Mouse (Mus musculus) spleen, postnatal 14 days (tissue): ENCODE measurements around the gene Eps15.

ENCODE experiments used
- DNase-seq, 2 experiments: peaks; one replicate each; pipeline ENCODE4 v3.0.0; 2021 to 2022; ENCODE audit warnings: low spot score in 2 of 2

The Eps15 gene

GRCm38 (mm10) chr4:109279689-109280458 lies at the start of gene Eps15:
TSS of gene Eps15 (plus strand) at chr4:109280268.
- DNase-seq, result peak; percentile 89 to 95

DNA sequence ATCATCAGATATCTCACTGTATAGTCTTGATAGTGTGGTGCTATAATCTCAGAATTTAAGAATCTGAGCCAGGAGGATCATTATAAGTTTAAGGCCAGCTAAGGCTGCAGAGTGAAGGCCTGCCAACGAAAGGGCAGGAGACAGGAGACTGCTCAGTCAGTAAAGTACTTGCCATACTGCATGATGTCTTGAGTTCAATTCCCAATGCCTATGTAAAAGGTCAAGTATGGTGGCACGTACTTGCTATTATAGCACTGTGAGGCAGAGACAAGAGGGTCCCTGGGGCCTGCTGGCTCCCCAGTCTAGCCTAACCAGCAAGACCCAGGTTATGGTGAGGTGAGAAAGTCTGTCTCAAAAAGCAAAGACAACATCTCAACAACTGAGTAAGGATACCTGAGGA lies 45.9 kb upstream of the Eps15 start, which contains the start of gene Calr4:
Gene Calr4 (plus strand): TSS at position 301 of the 400 bp plus-strand sequence.
- no peak for DNase-seq

GRCm38 (mm10) chr4:109234806-109235350 lies 45.2 kb upstream of the Eps15 start:
- no peak for DNase-seq

GRCm38 (mm10) chr4:109236186-109236879 lies 43.7 kb upstream of the Eps15 start:
- DNase-seq, result no peak

GRCm38 (mm10) chr4:109238428-109239268 lies 41.4 kb upstream of the Eps15 start:
- DNase-seq, result no peak

GRCm38 (mm10) chr4:109241221-109241620 lies 38.8 kb upstream of the Eps15 start:
- DNase-seq, result no peak

DNA sequence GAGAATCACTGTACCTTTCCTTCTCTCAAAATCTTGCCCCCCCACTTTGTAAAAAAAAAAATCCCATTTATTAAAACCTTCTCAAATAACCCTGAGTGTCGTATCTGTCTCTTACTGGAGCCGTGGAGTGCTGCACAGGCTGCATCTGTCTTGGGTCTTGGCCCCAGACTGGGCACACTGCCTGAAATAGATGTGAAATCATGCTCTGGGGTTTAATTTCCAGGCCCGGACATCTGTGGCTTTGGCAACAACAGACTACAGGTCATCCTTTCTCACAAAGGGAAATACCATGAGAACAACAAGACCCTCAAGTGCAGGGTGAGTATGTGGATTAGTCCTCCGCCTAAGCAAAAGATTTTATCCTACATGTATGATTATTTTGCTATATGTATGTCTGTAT lies 38.1 kb upstream of the Eps15 start:
- DNase-seq, result no peak

DNA sequence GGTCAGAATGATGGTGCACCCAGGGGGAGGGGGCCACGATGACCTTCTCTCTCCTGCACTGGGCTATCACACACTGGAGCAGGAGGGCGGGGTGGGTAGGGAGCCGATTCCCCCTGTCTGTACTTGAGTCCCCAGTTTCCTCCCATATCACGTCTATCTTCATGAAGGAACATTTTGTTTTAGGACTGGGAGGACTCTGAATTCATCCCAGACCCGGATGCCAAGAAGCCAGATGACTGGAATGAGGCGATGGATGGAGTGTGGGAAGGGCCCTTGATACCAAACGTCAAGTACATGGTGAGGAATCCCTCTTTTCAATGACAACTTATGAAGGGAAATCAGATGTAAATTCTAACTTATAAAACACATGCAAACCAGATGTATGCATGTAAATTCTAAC lies 35.6 kb upstream of the Eps15 start:
- no peak for DNase-seq

GRCm38 (mm10) chr4:109245016-109245620 lies 35.0 kb upstream of the Eps15 start:
- no peak for DNase-seq

GRCm38 (mm10) chr4:109251605-109252004 lies 28.5 kb upstream of the Eps15 start:
- peak; percentile 13 to 28 for DNase-seq

- DNase-seq, result no peak
Observed at GRCm38 (mm10) chr4:109252199-109252598, 27.9 kb upstream of the Eps15 start.

DNA sequence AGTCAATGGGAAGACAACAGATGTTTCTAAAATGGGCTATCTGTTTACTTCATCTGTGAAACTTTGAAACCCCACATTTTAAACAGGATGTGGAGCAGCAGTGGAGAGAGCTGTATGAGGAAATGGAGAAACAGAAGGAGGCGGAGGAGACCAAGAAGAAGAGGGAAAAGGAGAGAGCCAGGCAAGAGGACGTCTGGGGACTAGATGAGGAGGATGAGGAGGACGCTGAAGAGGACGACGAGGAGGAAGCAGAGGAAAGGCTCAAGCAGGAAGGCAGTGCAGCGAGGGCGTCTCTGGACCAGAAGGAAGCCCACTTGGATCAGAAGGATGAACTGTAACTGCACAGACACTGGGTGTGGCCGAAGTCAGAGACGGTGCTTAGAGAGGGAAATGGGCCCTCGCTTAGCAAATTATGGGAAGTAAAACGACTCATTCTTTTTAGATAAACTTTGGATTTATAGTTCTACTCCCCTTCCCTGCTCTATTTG lies 26.4 kb upstream of the Eps15 start:
- DNase-seq, result no peak

- DNase-seq, result no peak
Observed at GRCm38 (mm10) chr4:109254511-109254910, 25.6 kb upstream of the Eps15 start.

- no peak for DNase-seq
Observed at GRCm38 (mm10) chr4:109255321-109255720, 24.7 kb upstream of the Eps15 start.

DNA sequence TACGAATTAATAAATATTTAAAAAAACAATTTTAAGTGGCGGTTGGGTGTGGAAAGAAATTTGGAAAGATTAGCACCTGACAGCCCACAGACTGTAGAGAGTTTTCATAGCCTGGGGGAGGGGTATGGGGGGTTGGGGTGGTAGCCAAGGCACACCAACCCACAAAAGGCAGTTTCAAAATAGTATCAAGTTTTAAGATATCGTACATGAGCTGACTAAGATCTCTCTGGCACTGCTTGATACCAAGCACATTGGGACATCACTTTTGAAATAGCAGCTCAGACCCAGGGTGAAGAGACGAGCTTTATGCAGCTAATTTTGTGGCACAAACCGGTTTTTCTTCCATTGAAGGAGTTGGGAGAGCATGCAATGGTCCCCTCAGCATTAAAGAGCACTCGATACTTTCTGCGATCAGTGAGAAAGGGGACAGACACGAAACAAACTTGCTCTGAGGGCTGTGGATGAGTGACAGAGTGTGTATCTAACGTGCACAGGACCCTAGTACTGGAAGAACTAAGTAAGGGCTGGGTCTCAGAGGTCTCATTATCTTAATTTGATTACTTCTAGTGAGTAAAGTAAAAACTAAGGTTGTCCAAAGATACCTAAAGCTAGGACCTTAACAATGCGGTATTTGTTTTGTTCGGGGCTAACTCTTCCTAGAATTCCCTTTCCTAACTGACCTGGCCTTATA lies 24.2 kb upstream of the Eps15 start:
- no peak for DNase-seq

DNA sequence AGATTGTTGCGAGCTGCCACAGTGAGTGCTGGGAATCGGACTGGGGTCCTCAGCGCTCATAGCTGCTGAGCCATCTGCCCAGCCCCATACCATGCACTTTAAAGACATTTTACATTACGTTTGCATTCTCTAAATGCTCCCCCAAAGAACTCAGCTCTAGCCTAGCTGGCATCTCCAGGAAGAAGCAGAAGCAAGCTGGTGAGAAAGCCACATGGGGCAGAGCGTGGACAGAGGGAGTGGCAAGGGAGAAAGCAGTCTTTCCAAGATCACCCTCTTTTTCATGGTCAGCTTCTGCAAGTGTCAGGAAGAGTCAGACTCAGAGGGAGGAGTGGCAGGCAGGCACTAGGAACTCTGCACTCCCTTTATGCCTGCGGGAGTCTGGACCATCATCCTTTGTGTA lies 23.3 kb upstream of the Eps15 start:
- DNase-seq, result no peak

- no peak for DNase-seq
Observed at GRCm38 (mm10) chr4:109257639-109258038, 22.4 kb upstream of the Eps15 start.

GRCm38 (mm10) chr4:109262068-109262467 lies 18.0 kb upstream of the Eps15 start:
- DNase-seq, result no peak

DNA sequence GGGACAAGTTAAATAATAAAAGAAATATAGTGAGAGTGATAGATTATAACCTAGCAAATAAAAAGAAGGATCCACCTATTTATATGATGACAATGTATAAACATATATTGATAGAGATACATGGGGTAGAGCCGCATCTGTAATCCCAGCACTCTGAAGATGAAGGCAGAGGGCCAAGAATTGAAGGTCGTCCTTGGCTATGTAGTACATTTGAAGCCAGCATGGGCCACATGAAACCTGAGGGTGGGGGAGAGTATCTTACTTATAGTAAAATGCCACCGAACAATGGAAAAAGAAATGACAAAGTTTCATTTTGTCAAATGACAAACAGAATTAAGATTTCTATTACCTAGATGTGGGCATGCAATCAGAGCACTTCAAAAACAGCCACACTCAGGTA lies 14.0 kb upstream of the Eps15 start:
- no peak for DNase-seq

DNA sequence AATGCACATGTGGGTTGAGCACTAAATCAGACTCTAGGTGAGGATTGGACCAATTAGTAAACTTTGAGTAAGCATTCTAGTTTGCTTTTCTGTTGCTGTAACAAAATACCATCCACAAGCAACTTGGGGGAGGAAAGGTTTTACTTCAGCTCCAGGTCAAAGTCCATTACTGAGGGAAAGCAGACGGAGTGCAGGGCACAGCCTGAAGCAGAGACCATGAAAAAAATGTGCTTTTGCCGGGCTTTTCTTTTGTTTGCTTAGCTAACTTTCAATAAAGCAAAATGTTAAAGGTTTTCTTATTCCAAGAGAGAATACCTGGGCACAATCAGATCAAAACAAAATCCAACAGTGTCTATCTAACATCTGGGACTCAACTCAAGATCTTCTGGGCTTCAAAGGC lies 13.3 kb upstream of the Eps15 start:
- DNase-seq, result no peak

GRCm38 (mm10) chr4:109267452-109267851 lies 12.6 kb upstream of the Eps15 start:
- no peak for DNase-seq
